Mouse (Mus musculus) midbrain, postnatal 0 days (tissue): ENCODE data around the gene Nfat5. TPM values are rescaled to one million over a fixed set of nuclear protein-coding genes. Genes with fewer than 3 reads are reported as not detected.

Experiments
- ATAC-seq: fragments of 200-750 bp; cut with Nextera tagmentation; 2 replicates; pipeline ENCODE4 v1.8.0; 2017; ENCODE audit warnings: moderate number of reproducible peaks, mild to moderate bottlenecking, moderate TSS enrichment, moderate library complexity; ENCODE audit not compliant: low FRiP score
- DNase-seq: peaks from one replicate; pipeline ENCODE4 v3.0.0-alpha.2; 2015; ENCODE audit warnings: low spot score
- H3K27ac ChIP-seq: fragments of 300-500 bp; sonication (generic); 2 replicates; pipeline ENCODE4 v1.5.1; 2014; ENCODE audit warnings: low read depth, mild to moderate bottlenecking, low read length, mixed read lengths
- H3K27me3 ChIP-seq: fragments of 300-500 bp; sonication (generic); 2 replicates; pipeline ENCODE4 v1.6.1; 2014; ENCODE audit warnings: low read length, control low read depth, mixed read lengths; ENCODE audit not compliant: insufficient read depth
- H3K36me3 ChIP-seq: fragments of 300-500 bp; sonication (generic); 2 replicates; pipeline ENCODE4 v1.6.1; 2014; ENCODE audit warnings: low read length, control low read depth, mixed read lengths; ENCODE audit not compliant: insufficient read depth
- H3K4me1 ChIP-seq: fragments of 300-500 bp; sonication (generic); 2 replicates; pipeline ENCODE4 v1.6.1; 2014; ENCODE audit warnings: mild to moderate bottlenecking, control low read depth, antibody characterized with exemption, low read length, mixed read lengths; ENCODE audit not compliant: insufficient read depth
- H3K4me2 ChIP-seq: fragments of 300-500 bp; sonication (generic); 2 replicates; pipeline ENCODE4 v1.6.1; 2014; ENCODE audit warnings: low read depth, mild to moderate bottlenecking, low read length, mixed read lengths; ENCODE audit not compliant: poor library complexity, severe bottlenecking
- H3K4me3 ChIP-seq: fragments of 300-500 bp; sonication (generic); 2 replicates; pipeline ENCODE4 v1.5.1; 2014; ENCODE audit warnings: low read depth, mild to moderate bottlenecking, low read length, moderate library complexity
- H3K9ac ChIP-seq: fragments of 300-500 bp; sonication (generic); replicated peaks from 2 replicates; pipeline ENCODE4 v1.6.1; 2014; ENCODE audit warnings: mild to moderate bottlenecking, low read length, moderate library complexity, mixed read lengths; ENCODE audit not compliant: poor library complexity, severe bottlenecking
- H3K9me3 ChIP-seq: fragments of 300-500 bp; sonication (generic); 2 replicates; pipeline ENCODE4 v1.6.1; 2016; ENCODE audit warnings: low read length, control low read depth
- CTCF ChIP-seq: IDR thresholded peaks from 2 replicates; pipeline ENCODE4 v1.5.1; 2016; ENCODE audit warnings: antibody characterized with exemption, mild to moderate bottlenecking
- WGBS: fragments of 180-500 bp; shearing (Covaris S2); extraction: QIAGEN DNeasy Blood & Tissue Kit; methylation state at CpG from one replicate; pipeline ENCODE4 v1.1.7; 2014; 5-methylcytosine and 5-hydroxymethylcytosine counted together
- polyA plus RNA-seq: library from polyadenylated mRNA; unstranded; fragments of >200 nt; fragmentation: Nextera tagmentation; extraction: Ambion mirVana; gene quantifications from 2 replicates; pipeline ENCODE4 v1.2.1, GENCODE M21; 2015
- total RNA-seq: library from RNA; depleted of rRNA; stranded (reverse); fragments of >200 nt; gene quantifications from 2 replicates; pipeline ENCODE4 v1.2.3, GENCODE M21; 2014

The Nfat5 gene
- total and polyA plus RNA-seq, 2 experiments from 2014 or later, result 6.8 to 20.3 TPM

- Histone ChIP-seq H3K4me2 (no peak overlapping the region), H3K4me1 (peaks cover 4% of the 10 kb centered on the region; the same call in 1 of the 2 replicates), H3K27ac (no peak overlapping the region), H3K9ac (no peak overlapping the region), H3K27me3 (no peaks in the 10 kb centered on the region), H3K9me3 (no peaks in the 10 kb centered on the region), H3K4me3 (no peak overlapping the region), H3K36me3 (peaks cover 3% of the 10 kb centered on the region; the same call in 1 of the 2 replicates)
- ATAC-seq (no peak), DNase-seq (no peak)
- no peak for TF ChIP-seq CTCF
- WGBS, result 75% methylated on average over 4 of the region's 4 CpGs
Measured at GRCm38 (mm10) chr8:107404057-107404456, 110.8 kb downstream of the Nfat5 start.

GRCm38 (mm10) chr8:107405935-107406334 is 112.7 kb downstream of the Nfat5 start:
- no peak overlapping the region for H3K27ac ChIP-seq
- TF ChIP-seq CTCF, result no peak
- no peak overlapping the region for H3K4me2 ChIP-seq
- peaks cover 18% of the 10 kb centered on the region for H3K36me3 ChIP-seq
- no peak overlapping the region for H3K4me3 ChIP-seq
- ATAC-seq (no peak), DNase-seq (no peak)
- H3K9me3 ChIP-seq, result no peaks in the 10 kb centered on the region
- H3K9ac ChIP-seq, result no peak overlapping the region
- H3K27me3 ChIP-seq, result no peaks in the 10 kb centered on the region
- 74% methylated on average over 3 of the region's 3 CpGs for WGBS
- H3K4me1 ChIP-seq, result peaks cover 4% of the 10 kb centered on the region; the same call in 1 of the 2 replicates

- Histone ChIP-seq H3K27ac (no peak overlapping the region), H3K36me3 (peaks cover 64% of the 10 kb centered on the region), H3K4me1 (no peaks in the 10 kb centered on the region), H3K9me3 (no peaks in the 10 kb centered on the region), H3K4me2 (no peak overlapping the region), H3K27me3 (no peaks in the 10 kb centered on the region), H3K4me3 (no peak overlapping the region), H3K9ac (no peak overlapping the region)
- no peak for ATAC-seq
- 78% methylated on average over 4 of the region's 4 CpGs for WGBS
- DNase-seq, result peak; percentile 42
- TF ChIP-seq CTCF, result peak; percentile 83
Measured at GRCm38 (mm10) chr8:107411391-107411790, 118.1 kb downstream of the Nfat5 start.

- no peak overlapping the region for H3K9ac ChIP-seq
- no peak overlapping the region for H3K4me2 ChIP-seq
- no peak for ATAC-seq
- no peaks in the 10 kb centered on the region for H3K27me3 ChIP-seq
- H3K9me3 ChIP-seq, result no peaks in the 10 kb centered on the region
- TF ChIP-seq CTCF, result no peak
- H3K36me3 ChIP-seq, result peaks cover 72% of the 10 kb centered on the region
- no peak overlapping the region for H3K4me3 ChIP-seq
- H3K4me1 ChIP-seq, result no peaks in the 10 kb centered on the region
- WGBS, result 90% methylated on average over 8 of the region's 8 CpGs
- DNase-seq, result no peak
- H3K27ac ChIP-seq, result no peak overlapping the region
Measured at GRCm38 (mm10) chr8:107412552-107412951, 119.3 kb downstream of the Nfat5 start.

- peaks cover 84% of the 10 kb centered on the region for H3K36me3 ChIP-seq
- no peaks in the 10 kb centered on the region for H3K4me1 ChIP-seq
- no peak overlapping the region for H3K4me3 ChIP-seq
- no peak overlapping the region for H3K27ac ChIP-seq
- WGBS, result 95% methylated on average over 10 of the region's 10 CpGs
- H3K9ac ChIP-seq, result no peak overlapping the region
- no peak for TF ChIP-seq CTCF
- no peaks in the 10 kb centered on the region for H3K27me3 ChIP-seq
- DNase-seq, result no peak
- no peak overlapping the region for H3K4me2 ChIP-seq
- no peak for ATAC-seq
- no peaks in the 10 kb centered on the region for H3K9me3 ChIP-seq
Measured at GRCm38 (mm10) chr8:107413881-107414280, 120.6 kb downstream of the Nfat5 start.

GRCm38 (mm10) chr8:107417001-107417400 is 123.7 kb downstream of the Nfat5 start:
- ATAC-seq, result no peak
- peaks cover 82% of the 10 kb centered on the region for H3K36me3 ChIP-seq
- 83% methylated on average over 12 of the region's 12 CpGs for WGBS

More at GRCm38 (mm10) chr8:107417001-107417400, 123.7 kb downstream of the Nfat5 start:
- TF ChIP-seq CTCF, result no peak
- Histone ChIP-seq H3K4me3 (no peak overlapping the region), H3K4me1 (no peaks in the 10 kb centered on the region), H3K4me2 (no peak overlapping the region), H3K27me3 (no peaks in the 10 kb centered on the region), H3K9ac (no peak overlapping the region), H3K27ac (no peak overlapping the region), H3K9me3 (no peaks in the 10 kb centered on the region)
- DNase-seq, result no peak
